Mouse (Mus musculus) ES-E14 (cell line): ENCODE data around the gene Hist1h2bf. TPM values are rescaled to one million over a fixed set of nuclear protein-coding genes. Genes with fewer than 3 reads are reported as not detected.

Experiments used
- DNase-seq: peaks from one replicate; pipeline ENCODE4 v3.0.0-alpha.2; 2013; ENCODE audit warnings: low read depth, low spot score
- H3K27ac ChIP-seq: 2 replicates; pipeline ENCODE4 v1.5.1; 2012; ENCODE audit warnings: low read depth, mild to moderate bottlenecking, low read length, moderate library complexity, mixed read lengths; ENCODE audit not compliant: poor library complexity, insufficient read depth, severe bottlenecking
- H3K36me3 ChIP-seq: 2 replicates; pipeline ENCODE4 v1.6.1; 2012; ENCODE audit warnings: mild to moderate bottlenecking, low read length, moderate library complexity, mixed read lengths; ENCODE audit not compliant: control insufficient read depth, poor library complexity, insufficient read depth, severe bottlenecking
- H3K4me1 ChIP-seq, 2 experiments: fragments of 150-350 bp in 1 of 2; sonication (generic) in 1 of 2; 2 replicates each; pipeline ENCODE4 v1.6.1; 2012; ENCODE audit warnings: low read length in 2 of 2, mild to moderate bottlenecking in 1 of 2, mixed read lengths in 1 of 2; ENCODE audit not compliant: control insufficient read depth in 2 of 2, insufficient read depth in 2 of 2, poor library complexity in 1 of 2
- H3K4me3 ChIP-seq, 2 experiments: fragments of 150-350 bp in 1 of 2; sonication (generic) in 1 of 2; 2 replicates each; pipeline ENCODE4 v1.5.1; 2012; ENCODE audit warnings: low read length in 2 of 2, low read depth in 1 of 2, mild to moderate bottlenecking in 1 of 2, mixed read lengths in 1 of 2; ENCODE audit not compliant: insufficient read depth in 1 of 2, poor library complexity in 1 of 2, severe bottlenecking in 1 of 2
- H3K9ac ChIP-seq: 2 replicates; pipeline ENCODE4 v1.6.1; 2012; ENCODE audit warnings: low read depth, mild to moderate bottlenecking, low read length, mixed read lengths; ENCODE audit not compliant: poor library complexity, insufficient read depth, severe bottlenecking
- H3K9me3 ChIP-seq: fragments of 150-350 bp; sonication (generic); 2 replicates; pipeline ENCODE4 v1.6.1; 2012; ENCODE audit warnings: low read depth, mild to moderate bottlenecking, low read length; ENCODE audit not compliant: control insufficient read depth, insufficient read depth
- CHD2 ChIP-seq: IDR thresholded peaks from 2 replicates; pipeline ENCODE4 v1.6.1; 2014; ENCODE audit warnings: mild to moderate bottlenecking, low read depth, low read length, inconsistent platforms
- HCFC1 ChIP-seq: IDR thresholded peaks from 2 replicates; pipeline ENCODE4 v1.6.1; 2012; ENCODE audit warnings: low read length, inconsistent platforms, borderline replicate concordance; ENCODE audit not compliant: insufficient read depth
- MAFK ChIP-seq: IDR thresholded peaks from 2 replicates; pipeline ENCODE4 v1.6.1; 2014; ENCODE audit warnings: mild to moderate bottlenecking, low read depth, low read length, inconsistent platforms; ENCODE audit not compliant: insufficient read depth
- ZC3H11A ChIP-seq: IDR thresholded peaks from 2 replicates; pipeline ENCODE4 v1.6.1; 2012; ENCODE audit warnings: low read depth, mild to moderate bottlenecking, inconsistent platforms, low read length, borderline replicate concordance
- ZNF384 ChIP-seq: IDR thresholded peaks from 2 replicates; pipeline ENCODE4 v1.6.1; 2012; ENCODE audit warnings: low read depth, low read length, inconsistent platforms
- in situ Hi-C, 2 experiments: fragments of 600-800 bp; cut with MboI; formaldehyde crosslinking; loops; one replicate each; pipeline ENCODE4 v1.15.1; 2025; ENCODE audit warnings: low sequenced_read_pairs in 2 of 2, inconsistent platforms in 1 of 2; ENCODE audit not compliant: unreplicated experiment in 2 of 2
- total RNA-seq: library from RNA; depleted of rRNA; stranded (reverse); fragments of 300-350 nt; gene quantifications from 2 replicates; pipeline ENCODE4 v1.2.3, GENCODE M21; 2012

Hist1h2bf gene
- total RNA-seq, 1 experiment: 970 TPM

DNA sequence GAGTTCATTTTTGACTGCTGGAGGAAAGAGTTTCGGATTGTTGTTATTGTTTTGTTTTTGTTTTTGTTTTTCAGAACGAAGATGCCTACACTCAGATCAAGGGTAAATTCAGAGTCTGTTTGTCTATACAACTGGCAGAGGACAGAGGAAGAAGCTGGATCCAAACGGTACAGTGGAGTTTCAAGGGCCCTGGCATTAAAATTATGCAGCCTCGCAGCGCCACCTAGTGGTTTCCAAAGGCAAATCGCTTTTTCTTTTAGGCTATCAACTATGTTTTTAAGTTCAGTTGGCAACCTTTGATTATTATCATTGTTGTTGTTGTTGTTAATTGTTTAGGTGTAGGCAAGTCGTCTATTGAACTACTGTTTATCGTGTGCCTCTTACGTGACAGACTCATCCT is 24.0 kb upstream of the Hist1h2bf start:
- H3K9me3 ChIP-seq: no peaks in the 10 kb centered on the region
- in situ Hi-C loops: no loop called here
- H3K27ac ChIP-seq: no peak overlapping the region
- no peak for TF ChIP-seq ZNF384
- peak; percentile 27; the same call in 1 of the 2 replicates for TF ChIP-seq ZC3H11A
- H3K36me3 ChIP-seq: no peaks in the 10 kb centered on the region
- no peak for DNase-seq
- no peak overlapping the region for H3K4me3 ChIP-seq
- H3K9ac ChIP-seq: no peak overlapping the region
- H3K4me1 ChIP-seq: peaks cover 7 to 10% of the 10 kb centered on the region in 2 experiments

DNA sequence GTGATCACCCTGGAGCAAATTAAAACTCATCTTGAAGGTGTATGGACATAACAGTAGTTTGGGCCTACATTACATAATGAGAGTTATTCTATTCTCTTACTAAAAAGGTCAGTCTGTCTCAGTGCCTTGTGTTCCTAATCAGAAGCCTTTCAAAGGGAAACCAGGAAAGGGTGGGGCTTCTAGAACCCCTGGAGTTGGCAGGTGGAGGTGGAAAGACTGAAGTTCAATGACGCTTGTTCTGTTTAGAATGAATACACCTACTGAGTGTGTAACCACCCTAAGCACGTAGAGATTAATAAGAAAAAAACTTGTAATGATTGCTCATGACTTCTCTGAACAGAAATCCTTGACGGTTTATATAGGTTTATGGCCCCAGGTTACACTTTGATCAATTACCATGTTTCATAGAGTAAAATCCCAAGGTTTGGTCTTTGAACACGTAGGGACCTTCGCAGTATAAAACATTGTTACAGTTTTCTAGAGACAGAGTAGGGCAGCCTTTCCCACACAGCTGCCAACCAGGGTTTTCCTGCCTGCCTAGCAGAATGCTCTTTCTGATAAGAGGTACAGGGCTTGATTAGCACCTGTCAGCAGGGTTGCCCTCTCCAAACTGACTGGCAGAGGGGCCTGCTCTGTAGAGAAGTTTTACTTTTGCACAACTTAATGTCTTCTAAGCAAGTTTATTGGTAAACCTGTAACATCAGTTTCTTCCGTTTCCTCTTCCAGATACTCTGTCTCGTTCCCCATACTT is 21.8 kb upstream of the Hist1h2bf start:
- H3K9me3 ChIP-seq: no peaks in the 10 kb centered on the region
- peaks cover 7 to 10% of the 10 kb centered on the region in 2 experiments for H3K4me1 ChIP-seq
- no peak for DNase-seq
- no peaks in the 10 kb centered on the region for H3K36me3 ChIP-seq
- H3K27ac ChIP-seq: peak overlapping the region; percentile 13; the same call in 1 of the 2 replicates
- H3K9ac ChIP-seq: no peak overlapping the region
- TF ChIP-seq MAFK (no peak), ZC3H11A (no peak), ZNF384 (no peak), CHD2 (no peak), HCFC1 (no peak)
- in situ Hi-C loops: no loop called here
- H3K4me3 ChIP-seq: no peak overlapping the region

DNA sequence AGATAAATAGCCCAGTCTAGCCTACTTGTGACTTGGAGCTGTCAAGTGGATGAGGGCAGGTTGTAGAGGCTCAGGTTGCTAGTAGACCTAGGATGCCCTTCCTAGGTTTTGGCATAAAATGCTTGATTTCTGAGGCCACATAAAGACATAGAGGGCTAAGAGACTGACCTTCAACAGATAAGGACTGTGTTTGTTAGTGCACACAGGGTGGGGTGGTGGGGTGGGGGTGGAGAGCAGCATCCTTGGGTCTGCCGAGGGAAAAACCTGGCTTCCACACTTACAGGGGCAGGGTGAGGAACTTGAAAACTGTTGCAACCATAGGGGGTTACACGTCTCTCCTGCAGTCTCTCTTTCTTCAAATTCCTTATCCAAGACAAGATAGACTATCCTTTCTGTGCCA is 21.2 kb upstream of the Hist1h2bf start:
- TF ChIP-seq ZC3H11A (no peak), MAFK (no peak), HCFC1 (no peak), ZNF384 (no peak), CHD2 (no peak)
- in situ Hi-C loops: no loop called here
- H3K27ac ChIP-seq: peak overlapping the region; percentile 13; the same call in 1 of the 2 replicates
- no peak for DNase-seq
- H3K9me3 ChIP-seq: no peaks in the 10 kb centered on the region
- no peak overlapping the region for H3K4me3 ChIP-seq
- H3K4me1 ChIP-seq: peaks cover 7 to 10% of the 10 kb centered on the region in 2 experiments
- H3K9ac ChIP-seq: no peak overlapping the region
- H3K36me3 ChIP-seq: no peaks in the 10 kb centered on the region

DNA sequence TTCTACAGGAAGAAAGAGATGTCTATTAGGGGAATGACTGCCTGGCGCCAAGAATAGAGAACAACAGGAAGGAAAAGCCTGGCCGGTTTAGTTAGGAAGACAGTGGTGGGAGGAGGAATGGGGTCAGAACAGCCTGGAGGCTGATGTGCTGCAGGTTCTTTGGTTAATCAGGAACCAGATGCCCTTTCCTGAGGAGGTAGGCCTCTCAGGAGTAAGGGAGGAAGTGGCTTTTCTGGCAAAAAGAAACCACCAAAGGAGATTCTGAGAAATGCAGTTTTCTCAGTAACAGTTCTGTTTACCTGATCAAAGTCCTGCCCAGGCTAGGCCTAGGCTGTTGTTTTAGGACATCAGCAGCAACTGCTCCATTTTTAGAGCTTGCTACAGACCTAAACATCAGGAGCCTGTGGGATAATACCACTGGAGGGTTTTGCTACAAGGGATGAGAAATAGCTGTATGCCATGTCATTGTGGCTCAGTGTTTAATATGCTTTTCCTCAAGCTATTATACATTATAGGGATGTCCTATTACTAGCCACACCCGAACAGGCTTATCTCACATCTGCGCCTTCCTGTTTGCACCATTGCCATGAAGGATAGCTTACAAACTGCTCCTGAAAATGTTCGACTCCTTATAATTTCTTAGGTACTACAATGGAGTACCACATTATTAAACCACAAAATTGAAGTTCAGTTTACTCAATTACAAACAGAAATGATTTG is 19.2 kb upstream of the Hist1h2bf start:
- TF ChIP-seq ZNF384 (no peak), MAFK (no peak), CHD2 (no peak), ZC3H11A (no peak), HCFC1 (no peak)
- Histone ChIP-seq H3K9me3 (no peaks in the 10 kb centered on the region), H3K9ac (no peak overlapping the region), H3K4me1 (peaks cover 7 to 13% of the 10 kb centered on the region in 2 experiments), H3K4me3 (no peak overlapping the region), H3K27ac (no peak overlapping the region), H3K36me3 (no peaks in the 10 kb centered on the region)
- in situ Hi-C loops: no loop called here
- DNase-seq: no peak
